Mouse (Mus musculus) testis, adult 10 weeks (tissue): Measurements from ENCODE around the gene Fpr3. TPM values are rescaled to one million over a fixed set of nuclear protein-coding genes. Genes with fewer than 3 reads are reported as not detected.

Source experiments
- polyA plus RNA-seq: library from polyadenylated mRNA; stranded (reverse); fragments of 350-450 nt; fragmentation: Illumina TruSeq; extraction: RNeasy Lipid Tissue Mini Kit (QIAGEN cat#74804); gene quantifications from one replicate; pipeline ENCODE4 v1.2.3, GENCODE M21; 2014; ENCODE audit warnings: low read depth, low replicate concordance

Gene Fpr3
- polyA plus RNA-seq, result not detected

GRCm38 (mm10) chr17:17887774-17888248, at the start of gene Fpr3, which contains the start of gene Fpr2:
Fpr3 (plus strand) TSS chr17:17887852.
Fpr2 (plus strand) TSS chr17:17887824.

DNA sequence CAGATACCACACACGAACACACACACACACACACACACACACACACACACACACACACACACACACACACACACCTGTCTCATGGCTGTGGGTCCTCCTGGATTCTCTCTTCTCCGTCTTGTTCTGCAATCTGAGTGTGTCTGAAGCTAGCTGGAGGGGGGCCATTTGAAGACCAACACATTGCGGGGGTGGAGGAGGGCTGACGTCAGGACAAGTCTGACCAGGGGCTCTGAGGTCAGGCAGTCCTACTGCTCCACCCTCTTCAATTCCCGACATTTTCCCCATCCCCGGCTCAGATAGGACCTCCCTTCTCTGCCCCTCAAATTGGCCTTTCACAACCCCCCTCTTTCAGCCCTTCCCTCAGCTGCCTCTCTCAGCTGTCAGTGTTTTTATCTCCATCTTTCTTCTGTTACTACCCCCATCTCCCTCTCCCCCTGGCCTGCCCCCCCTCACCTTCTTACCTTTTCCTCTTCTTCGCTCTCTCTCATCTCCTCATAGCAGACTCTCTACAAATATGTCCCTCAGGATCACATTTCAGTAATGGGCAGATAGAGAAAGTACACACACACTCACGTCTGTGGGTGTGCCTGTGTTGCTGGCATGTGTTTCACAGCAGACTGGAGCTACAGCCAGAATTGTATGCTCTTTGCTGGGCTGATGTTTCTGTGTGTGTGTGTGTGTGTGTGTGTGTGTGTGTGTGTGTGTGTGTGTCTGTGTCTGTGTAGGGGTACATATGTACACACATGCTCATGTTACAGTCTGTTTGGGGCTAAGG, 32.4 kb upstream of the Fpr3 start, which contains the start of gene Has1:
TSS of gene Has1 (minus strand) at position 142 of the 775 bp plus-strand sequence.

GRCm38 (mm10) chr17:17883840-17884239, 3.8 kb upstream of the Fpr3 start, which contains the start of gene Fpr1:
Fpr1 (minus strand) TSS chr17:17883940.

Other genes starting within 250 kb of the Fpr3 start
- gene Vmn2r90, start 184.1 kb upstream of the Fpr3 start, polyA plus RNA-seq, result 0.24 TPM
- gene Spaca6, start 60.7 kb upstream of the Fpr3 start, polyA plus RNA-seq, result 78.4 TPM
- gene Has1, start 32.6 kb upstream of the Fpr3 start, polyA plus RNA-seq, result not detected
- not detected for gene Fpr1, start 3.9 kb upstream of the Fpr3 start, polyA plus RNA-seq
- not detected for gene Fpr2, start within 50 bp of the Fpr3 start, polyA plus RNA-seq
- gene Fpr-rs4, start 133.9 kb downstream of the Fpr3 start, polyA plus RNA-seq, result not detected
- gene Vmn2r124, start 161.6 kb downstream of the Fpr3 start, polyA plus RNA-seq, result not detected
- not detected for gene Vmn2r91, start 197.2 kb downstream of the Fpr3 start, polyA plus RNA-seq